Mouse (Mus musculus) heart, embryonic 13.5 days (tissue): Measurements from ENCODE around the gene Cga. TPM values are rescaled to one million over a fixed set of nuclear protein-coding genes. Genes with fewer than 3 reads are reported as not detected.

ENCODE experiments used
- ATAC-seq: fragments of 200-750 bp; cut with Nextera tagmentation; 2 replicates; pipeline ENCODE4 v1.8.0; 2017; ENCODE audit warnings: moderate TSS enrichment; ENCODE audit not compliant: insufficient number of reproducible peaks, low FRiP score, low TSS enrichment; ENCODE audit errors: extremely low read depth
- H3K27ac ChIP-seq: fragments of 300-500 bp; sonication (generic); replicated peaks from 2 replicates; pipeline ENCODE4 v1.5.1; 2015; ENCODE audit warnings: moderate library complexity, mild to moderate bottlenecking, inconsistent platforms
- H3K27me3 ChIP-seq: fragments of 300-500 bp; sonication (generic); replicated peaks from 2 replicates; pipeline ENCODE4 v1.6.1; 2015; ENCODE audit warnings: mild to moderate bottlenecking, inconsistent platforms
- H3K36me3 ChIP-seq: fragments of 300-500 bp; sonication (generic); 2 replicates; pipeline ENCODE4 v1.6.1; 2015; ENCODE audit warnings: mild to moderate bottlenecking, inconsistent platforms
- H3K4me1 ChIP-seq: fragments of 300-500 bp; sonication (generic); 2 replicates; pipeline ENCODE4 v1.6.1; 2015; ENCODE audit warnings: inconsistent platforms
- H3K4me2 ChIP-seq: fragments of 300-500 bp; sonication (generic); 2 replicates; pipeline ENCODE4 v1.6.1; 2015; ENCODE audit warnings: inconsistent platforms, mild to moderate bottlenecking, moderate library complexity
- H3K4me3 ChIP-seq: fragments of 300-500 bp; sonication (generic); 2 replicates; pipeline ENCODE4 v1.5.1; 2015; ENCODE audit warnings: moderate library complexity, mild to moderate bottlenecking, inconsistent platforms
- H3K9ac ChIP-seq: fragments of 300-500 bp; sonication (generic); 2 replicates; pipeline ENCODE4 v1.6.1; 2015; ENCODE audit warnings: inconsistent platforms, mild to moderate bottlenecking, moderate library complexity
- H3K9me3 ChIP-seq: fragments of 300-500 bp; sonication (generic); 2 replicates; pipeline ENCODE4 v1.6.1; 2016; ENCODE audit warnings: inconsistent platforms
- WGBS: fragments of 180-500 bp; shearing (Covaris S2); methylation state at CpG from one replicate; pipeline ENCODE4 v1.1.7; 2015; ENCODE audit warnings: mixed read lengths; 5-methylcytosine and 5-hydroxymethylcytosine counted together
- polyA plus RNA-seq: library from polyadenylated mRNA; unstranded; fragments of >200 nt; fragmentation: Nextera tagmentation; extraction: Ambion mirVana; gene quantifications from 2 replicates; pipeline ENCODE4 v1.2.1, GENCODE M21; 2015

Gene Cga
- polyA plus RNA-seq = not detected in 2 replicates

DNA sequence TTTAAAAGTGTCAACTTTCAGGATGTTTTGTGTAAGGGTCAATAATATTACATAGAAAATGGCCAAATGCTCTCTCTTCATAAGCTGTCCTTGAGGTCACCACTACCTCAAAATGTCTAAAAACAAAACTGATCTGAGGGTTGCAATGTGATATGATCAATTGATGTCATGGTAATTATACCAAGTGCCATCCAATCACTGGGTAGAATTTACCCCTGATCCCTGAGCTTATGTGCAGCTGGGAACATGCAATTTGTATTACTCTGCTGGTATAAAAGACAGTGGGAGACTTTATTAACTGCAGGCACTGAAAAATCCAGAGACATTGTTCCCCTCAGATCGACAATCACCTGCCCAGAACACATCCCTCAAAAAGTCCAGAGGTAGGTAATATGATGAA lies at the start of gene Cga:
TSS of gene Cga (plus strand) at position 301 of the 400 bp plus-strand sequence.
- Histone ChIP-seq H3K4me3 (no peak within 1 kb of the TSS), H3K9ac (no peak within 1 kb of the TSS), H3K27ac (no peak within 1 kb of the TSS), H3K27me3 (peaks cover 22% of the 10 kb centered on the region), H3K36me3 (no peaks in the 10 kb centered on the region), H3K4me1 (peaks cover 12% of the 10 kb centered on the region), H3K9me3 (no peaks in the 10 kb centered on the region), H3K4me2 (no peak within 1 kb of the TSS)
- WGBS = 70% methylated on average over 1 of the region's 1 CpGs
- ATAC-seq = no peak

DNA sequence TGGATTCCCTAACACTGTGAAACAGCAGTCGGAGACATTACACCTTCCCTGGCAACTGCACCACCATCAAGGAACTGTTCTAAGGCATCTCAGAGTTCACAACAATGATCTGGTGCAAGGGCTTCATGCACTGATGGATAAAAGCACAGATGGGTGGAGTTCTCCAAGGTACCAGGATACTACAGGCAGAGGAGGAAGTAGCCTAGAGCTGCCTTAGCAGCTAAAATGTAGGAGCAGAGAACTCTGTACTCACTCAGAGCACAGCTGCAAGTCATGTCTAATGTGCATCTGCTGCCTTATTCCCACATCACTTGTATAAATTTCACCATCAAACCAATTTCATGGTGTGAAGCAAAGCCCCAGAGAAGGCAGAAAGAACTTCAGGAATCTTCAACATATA lies 49.7 kb upstream of the Cga start:
- Histone ChIP-seq H3K27me3 (no peaks in the 10 kb centered on the region), H3K9me3 (no peaks in the 10 kb centered on the region), H3K4me3 (no peak overlapping the region), H3K4me2 (no peak overlapping the region), H3K9ac (no peak overlapping the region), H3K27ac (no peak overlapping the region), H3K4me1 (peaks cover 20% of the 10 kb centered on the region; the same call in 1 of the 2 replicates), H3K36me3 (peaks cover 5% of the 10 kb centered on the region)
- ATAC-seq = no peak
- WGBS = 92% methylated on average over 1 of the region's 1 CpGs

DNA sequence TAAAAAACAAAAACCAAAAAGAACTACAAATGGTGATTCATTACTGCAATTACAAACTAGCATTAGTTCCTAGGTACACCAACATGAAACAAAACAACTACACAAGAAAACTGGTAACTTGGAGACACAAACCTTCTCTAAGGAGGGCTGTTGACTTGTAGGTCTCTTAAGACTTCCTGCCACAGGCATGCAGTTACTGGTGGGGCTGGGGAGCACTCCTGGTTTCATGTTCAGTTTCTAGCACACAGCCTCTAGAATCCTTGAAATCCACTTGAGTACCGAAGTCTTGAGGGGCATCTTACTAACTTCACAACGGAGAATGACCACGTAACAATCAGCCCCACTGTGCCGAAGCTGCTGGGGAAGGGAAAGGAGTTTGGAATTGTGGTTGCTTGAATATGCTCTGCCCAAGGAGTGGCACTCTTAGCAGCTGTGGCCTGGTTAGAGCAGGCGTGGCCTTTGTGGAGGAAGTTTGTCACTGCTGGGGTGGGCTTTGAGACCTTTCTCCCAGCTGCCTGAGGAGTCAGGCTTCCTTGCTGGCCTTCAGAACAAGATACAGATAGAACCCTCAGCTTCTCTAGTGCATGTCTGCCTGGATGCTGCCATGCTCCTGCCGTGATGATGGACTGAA lies 45.8 kb upstream of the Cga start:
- H3K36me3 ChIP-seq = peaks cover 19% of the 10 kb centered on the region
- no peak for ATAC-seq
- H3K9me3 ChIP-seq = no peaks in the 10 kb centered on the region
- 84% methylated on average over 6 of the region's 6 CpGs for WGBS
- no peak overlapping the region for H3K4me2 ChIP-seq
- no peaks in the 10 kb centered on the region for H3K27me3 ChIP-seq
- H3K9ac ChIP-seq = no peak overlapping the region
- H3K27ac ChIP-seq = no peak overlapping the region
- H3K4me1 ChIP-seq = peaks cover 18% of the 10 kb centered on the region; the same call in 1 of the 2 replicates
- no peak overlapping the region for H3K4me3 ChIP-seq

DNA sequence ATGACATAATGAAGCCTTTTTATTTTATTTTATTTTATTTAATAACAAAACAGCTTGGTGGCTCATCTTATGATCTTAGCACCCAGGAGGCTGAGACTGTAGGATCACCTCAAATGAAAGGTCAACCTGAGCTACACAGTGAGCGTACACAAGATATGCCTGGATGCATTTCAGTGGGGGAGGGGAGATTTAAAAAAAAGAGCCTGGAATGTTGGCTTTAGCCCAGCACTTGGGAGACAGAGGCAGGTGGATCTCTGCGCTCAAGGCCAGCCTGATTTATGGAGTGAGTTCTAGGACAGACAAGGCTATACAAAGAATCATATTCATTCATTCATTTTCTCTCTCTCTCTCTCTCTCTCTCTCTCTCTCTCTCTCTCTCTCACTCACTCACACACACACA lies 43.4 kb upstream of the Cga start:
- WGBS = 88% methylated on average over 2 of the region's 2 CpGs
- Histone ChIP-seq H3K9me3 (no peaks in the 10 kb centered on the region), H3K36me3 (peaks cover 36% of the 10 kb centered on the region), H3K4me2 (no peak overlapping the region), H3K9ac (no peak overlapping the region), H3K27ac (no peak overlapping the region), H3K27me3 (no peaks in the 10 kb centered on the region), H3K4me1 (0 out of 2 replicates have a peak, but pooled peaks cover 3% of the 10 kb centered on the region), H3K4me3 (no peak overlapping the region)
- no peak for ATAC-seq

DNA sequence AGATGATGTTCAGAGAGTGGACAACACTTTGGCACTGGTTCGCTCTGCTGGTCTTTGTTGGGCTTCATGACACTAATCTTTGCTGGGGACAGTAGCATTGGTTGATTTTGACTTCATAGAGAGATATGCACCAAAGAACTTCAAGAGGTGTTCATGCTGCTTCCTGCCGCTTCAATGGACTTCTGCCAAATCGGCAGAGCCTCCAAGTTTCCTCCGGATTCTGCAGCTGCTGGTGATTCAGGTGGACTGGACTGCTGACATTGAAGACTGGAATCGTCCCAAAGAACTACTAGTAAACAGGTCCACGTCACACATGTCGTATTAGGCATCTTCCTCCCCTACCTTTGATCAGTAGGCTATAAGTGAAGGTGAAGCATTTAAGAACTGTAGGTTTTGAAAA lies 41.5 kb upstream of the Cga start:
- 0 out of 2 replicates have a peak, but pooled peaks cover 3% of the 10 kb centered on the region for H3K4me1 ChIP-seq
- no peak overlapping the region for H3K9ac ChIP-seq
- H3K9me3 ChIP-seq = no peaks in the 10 kb centered on the region
- 89% methylated on average over 7 of the region's 7 CpGs for WGBS
- no peak overlapping the region for H3K4me2 ChIP-seq
- H3K27me3 ChIP-seq = no peaks in the 10 kb centered on the region
- no peak overlapping the region for H3K4me3 ChIP-seq
- peaks cover 36% of the 10 kb centered on the region for H3K36me3 ChIP-seq
- H3K27ac ChIP-seq = no peak overlapping the region
- ATAC-seq = no peak

DNA sequence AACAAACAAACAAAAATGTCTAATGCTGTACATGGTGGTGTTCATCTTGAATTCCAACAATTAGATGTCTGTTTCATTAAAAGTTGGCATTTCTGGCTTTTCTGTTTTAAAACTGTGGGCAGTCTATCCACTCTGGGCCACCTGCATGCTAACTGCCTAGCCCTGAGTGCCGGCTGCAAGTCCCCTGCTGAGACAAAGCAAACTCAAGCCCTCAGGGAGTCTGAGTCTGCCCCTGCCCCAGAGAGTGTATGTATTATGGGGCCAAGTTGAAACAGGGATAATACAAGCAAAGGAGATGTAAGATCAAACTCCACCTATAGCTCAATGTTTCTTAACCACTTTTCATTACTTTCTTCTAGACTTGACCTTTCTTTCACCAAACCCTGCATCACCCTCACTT lies 37.6 kb upstream of the Cga start:
- H3K27ac ChIP-seq = no peak overlapping the region
- H3K36me3 ChIP-seq = peaks cover 34% of the 10 kb centered on the region
- H3K9ac ChIP-seq = no peak overlapping the region
- no peak overlapping the region for H3K4me2 ChIP-seq
- peaks cover 32% of the 10 kb centered on the region for H3K4me1 ChIP-seq
- H3K9me3 ChIP-seq = no peaks in the 10 kb centered on the region
- WGBS = 56% methylated on average over 1 of the region's 1 CpGs
- no peak overlapping the region for H3K4me3 ChIP-seq
- ATAC-seq = no peak
- H3K27me3 ChIP-seq = no peaks in the 10 kb centered on the region

DNA sequence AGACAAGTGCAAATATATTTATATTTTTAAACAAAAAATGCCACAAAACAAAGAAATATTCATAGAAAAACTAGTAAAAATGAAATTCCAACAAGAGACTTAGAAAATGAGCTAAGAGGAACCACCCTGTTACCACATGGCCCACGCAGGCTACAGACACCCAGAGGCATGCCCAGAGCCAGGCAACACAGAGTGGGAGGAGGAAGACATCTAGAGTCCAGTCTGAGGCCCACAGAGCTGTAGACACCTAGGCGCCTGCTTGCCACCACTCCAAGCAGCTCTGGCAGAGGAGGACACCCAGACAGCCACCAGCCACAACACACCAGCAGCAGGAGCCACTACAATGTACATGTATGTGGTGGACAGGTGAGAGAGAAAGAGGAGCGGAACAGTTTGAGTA lies 34.7 kb upstream of the Cga start:
- Histone ChIP-seq H3K36me3 (peaks cover 16% of the 10 kb centered on the region), H3K9ac (no peak overlapping the region), H3K4me2 (no peak overlapping the region), H3K4me3 (no peak overlapping the region), H3K27me3 (no peaks in the 10 kb centered on the region), H3K27ac (no peak overlapping the region), H3K4me1 (peaks cover 32% of the 10 kb centered on the region), H3K9me3 (no peaks in the 10 kb centered on the region)
- 90% methylated on average over 3 of the region's 3 CpGs for WGBS
- ATAC-seq = no peak

DNA sequence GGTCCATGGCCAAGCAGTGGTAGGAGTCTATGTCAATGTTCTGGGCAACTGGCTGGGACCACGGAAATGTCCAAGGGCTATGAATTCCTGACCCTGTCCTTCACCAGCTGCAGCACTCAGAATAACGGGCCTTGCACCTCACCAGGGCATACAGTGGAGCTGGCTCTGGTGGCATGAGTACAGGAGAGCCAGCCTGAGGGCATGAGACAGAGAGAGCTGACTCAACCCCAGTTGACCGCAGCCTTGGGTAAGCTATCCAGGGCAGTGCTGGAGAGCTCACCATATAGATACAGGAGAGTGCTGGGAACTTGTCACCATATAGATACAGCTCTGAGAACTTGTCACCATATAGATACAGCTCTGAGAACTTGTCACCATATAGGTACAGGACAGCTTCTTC lies 34.2 kb upstream of the Cga start:
- ATAC-seq = no peak

DNA sequence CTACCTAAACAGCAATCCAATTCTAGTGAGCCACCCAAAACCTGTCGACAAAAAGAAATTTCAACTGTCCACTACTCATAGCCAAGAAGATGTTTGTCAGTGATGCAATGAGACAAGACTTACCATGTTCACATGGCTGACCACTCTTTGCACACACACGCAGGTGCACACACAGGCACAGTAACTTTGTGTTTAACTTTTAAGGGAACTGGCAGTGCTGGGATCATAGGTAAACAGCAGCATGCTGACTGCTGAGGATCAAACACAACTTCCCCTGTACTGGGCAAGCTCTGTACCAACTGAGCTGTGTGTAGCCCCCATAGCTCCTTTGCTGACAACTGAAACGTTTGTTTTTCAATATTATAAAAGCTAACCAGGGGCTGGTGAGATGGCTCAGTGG lies 32.1 kb upstream of the Cga start:
- Histone ChIP-seq H3K4me2 (no peak overlapping the region), H3K36me3 (peaks cover 7% of the 10 kb centered on the region; the same call in 1 of the 2 replicates), H3K27me3 (no peaks in the 10 kb centered on the region), H3K4me1 (peaks cover 32% of the 10 kb centered on the region), H3K4me3 (no peak overlapping the region), H3K9ac (no peak overlapping the region), H3K27ac (no peak overlapping the region), H3K9me3 (no peaks in the 10 kb centered on the region)
- 84% methylated on average over 3 of the region's 3 CpGs for WGBS
- ATAC-seq = no peak; the same call in 1 of the 2 replicates

More for the DNA sequence above, 34.2 kb upstream of the Cga start:
- no peak overlapping the region for H3K27ac ChIP-seq
- H3K27me3 ChIP-seq = no peaks in the 10 kb centered on the region
- 81% methylated on average over 3 of the region's 3 CpGs for WGBS
- no peak overlapping the region for H3K9ac ChIP-seq
- no peak overlapping the region for H3K4me3 ChIP-seq
- H3K4me1 ChIP-seq = peaks cover 32% of the 10 kb centered on the region
- no peak overlapping the region for H3K4me2 ChIP-seq
- H3K36me3 ChIP-seq = peaks cover 11% of the 10 kb centered on the region
- no peaks in the 10 kb centered on the region for H3K9me3 ChIP-seq

DNA sequence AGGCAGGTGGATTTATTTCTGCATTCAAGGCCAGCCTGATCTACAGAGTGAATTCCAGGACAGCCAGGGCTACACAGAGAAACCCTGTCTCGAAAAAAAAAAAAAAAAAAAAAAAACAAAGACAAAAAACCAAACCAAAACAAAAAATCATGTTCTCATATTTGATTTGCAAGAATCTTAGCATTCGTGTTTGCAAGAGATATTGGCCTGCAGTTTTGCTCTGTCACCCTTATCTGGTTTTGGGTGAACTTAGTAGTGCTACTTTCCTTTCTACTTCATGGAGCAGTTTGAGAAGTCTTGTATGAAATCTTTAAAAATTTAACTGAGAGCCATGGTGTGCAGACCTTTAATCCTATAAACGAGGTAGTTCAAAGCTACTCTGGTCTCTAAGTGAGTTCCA lies 23.8 kb upstream of the Cga start:
- Histone ChIP-seq H3K4me3 (no peak overlapping the region), H3K4me1 (peaks cover 37% of the 10 kb centered on the region), H3K27me3 (no peaks in the 10 kb centered on the region), H3K9me3 (no peaks in the 10 kb centered on the region), H3K9ac (no peak overlapping the region), H3K4me2 (no peak overlapping the region), H3K27ac (no peak overlapping the region), H3K36me3 (no peaks in the 10 kb centered on the region)
- ATAC-seq = no peak
- 85% methylated on average over 3 of the region's 3 CpGs for WGBS

DNA sequence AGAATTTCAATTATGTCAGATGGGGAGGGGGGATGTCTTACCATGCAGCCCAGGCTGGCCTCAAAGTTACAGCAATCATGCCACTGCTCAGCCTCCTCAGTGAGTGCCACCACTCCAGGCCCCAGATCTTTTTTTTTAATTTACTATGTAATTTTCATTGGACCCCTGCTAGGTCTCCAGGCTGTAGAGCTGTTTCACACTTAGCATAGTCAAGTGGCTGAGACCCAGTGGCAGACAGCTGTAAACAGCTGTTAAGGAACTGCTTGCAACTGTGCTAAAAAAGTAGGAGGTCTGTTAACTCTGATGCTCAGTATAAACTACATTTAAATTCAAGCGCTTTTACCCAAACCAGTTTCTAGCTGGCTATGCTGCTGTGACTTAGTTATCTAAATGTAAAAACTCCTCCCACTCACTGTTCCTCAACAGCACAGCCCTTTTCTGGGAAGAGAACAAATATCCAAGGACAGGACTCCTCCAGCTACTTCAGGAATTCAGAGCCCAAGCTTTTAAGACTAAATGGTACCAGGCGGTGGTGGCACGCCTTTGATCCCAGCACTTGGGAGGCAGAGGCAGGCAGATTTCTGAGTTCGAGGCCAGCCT lies 20.6 kb upstream of the Cga start:
- no peak overlapping the region for H3K9ac ChIP-seq
- no peak for ATAC-seq
- H3K27ac ChIP-seq = no peak overlapping the region
- no peak overlapping the region for H3K4me3 ChIP-seq
- H3K9me3 ChIP-seq = no peaks in the 10 kb centered on the region
- H3K36me3 ChIP-seq = peaks cover 14% of the 10 kb centered on the region
- H3K27me3 ChIP-seq = no peaks in the 10 kb centered on the region
- 81% methylated on average over 4 of the region's 4 CpGs for WGBS
- peaks cover 37% of the 10 kb centered on the region for H3K4me1 ChIP-seq
- no peak overlapping the region for H3K4me2 ChIP-seq

DNA sequence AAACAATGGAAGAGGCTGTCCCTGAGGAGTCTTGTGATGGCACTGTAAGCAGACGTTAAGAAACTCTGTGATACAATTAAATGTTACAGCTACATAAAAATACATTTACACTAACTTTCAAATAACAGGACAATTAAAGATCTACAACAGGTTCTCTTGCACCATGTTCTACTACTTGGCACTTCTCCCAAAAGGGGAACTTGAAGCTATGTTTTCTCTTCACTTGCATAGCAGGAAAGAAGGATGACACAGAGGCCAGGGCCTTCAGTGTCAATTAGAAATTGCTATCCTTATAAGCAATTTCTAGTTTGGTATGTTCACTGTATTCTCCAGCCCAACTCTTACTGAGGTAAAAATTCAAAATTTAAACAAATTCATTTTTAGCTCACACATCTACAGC lies 19.3 kb upstream of the Cga start:
- WGBS = 79% methylated on average over 1 of the region's 1 CpGs
- Histone ChIP-seq H3K9me3 (no peaks in the 10 kb centered on the region), H3K27me3 (no peaks in the 10 kb centered on the region), H3K9ac (no peak overlapping the region), H3K4me2 (no peak overlapping the region), H3K4me3 (no peak overlapping the region), H3K27ac (no peak overlapping the region), H3K4me1 (peaks cover 27% of the 10 kb centered on the region), H3K36me3 (peaks cover 23% of the 10 kb centered on the region)
- no peak for ATAC-seq
